Comparison of ENCODE assay signal across 9 mouse cellular contexts in the genomic region with DNA sequence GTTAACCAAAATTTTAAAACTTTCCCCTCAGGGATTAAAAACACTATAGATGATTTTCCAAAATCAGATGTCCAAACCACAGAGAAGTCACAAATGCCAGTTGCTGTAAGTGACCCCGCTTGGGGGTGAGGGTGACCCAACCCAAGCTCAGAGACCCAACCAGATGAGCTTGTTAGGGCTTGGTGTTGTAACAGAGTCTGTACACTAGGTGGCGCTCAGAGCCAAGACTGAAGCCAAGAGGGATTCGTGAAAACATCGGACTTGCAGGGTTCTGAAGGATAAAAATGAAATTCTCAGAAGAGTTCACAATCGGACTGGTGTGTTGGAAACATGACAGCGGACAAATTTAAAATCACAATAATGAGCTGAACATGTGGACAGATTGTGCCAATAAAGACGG. TPM values are rescaled to one million over a fixed set of nuclear protein-coding genes. Genes with fewer than 3 reads are reported as not detected.
DNase-seq lines count a peak whose midpoint lies in the region; ATAC-seq and TF ChIP-seq lines count a peak whose summit lies in the region.
"Had no signal": no experiment of that assay in that cellular context is flagged by ENCODE, and none has a peak within 500 bp of the region (broad histone marks: within the 10 kb centered on the region; RNA-seq: fewer than 3 reads in every experiment).

No protein-coding gene starts in this region.

- 20% methylated on average over 7 of the region's 7 CpGs for WGBS in midbrain, embryonic 11.5 days
- 15% methylated on average over 7 of the region's 7 CpGs for WGBS in midbrain, embryonic 16.5 days
- 15% methylated on average over 7 of the region's 7 CpGs for WGBS in forebrain, embryonic 16.5 days
- 10% methylated on average over 7 of the region's 7 CpGs for WGBS in limb, embryonic 14.5 days
- 18% methylated on average over 7 of the region's 7 CpGs for WGBS in thymus, adult 2 months

- H3K9me3 ChIP-seq in midbrain, embryonic 11.5 days (ENCODE audit: control insufficient read depth, low read length): no peaks in the 10 kb centered on the region
- no peaks in the 10 kb centered on the region for H3K9me3 ChIP-seq in midbrain, embryonic 16.5 days (replicated peaks; ENCODE audit: control insufficient read depth, low read length, poor library complexity, severe bottlenecking)
- no peaks in the 10 kb centered on the region for H3K9me3 ChIP-seq in forebrain, embryonic 16.5 days (ENCODE audit: control insufficient read depth, low read length)
- no peaks in the 10 kb centered on the region for H3K9me3 ChIP-seq in limb, embryonic 14.5 days (ENCODE audit: control insufficient read depth, low read length)
- H3K9me3 ChIP-seq: embryonic facial prominence, embryonic 12.5 days had no signal

- peaks cover 5% of the 10 kb centered on the region for H3K36me3 ChIP-seq in midbrain, embryonic 11.5 days (ENCODE audit: control insufficient read depth, insufficient read depth, low read length)
- peaks cover 8% of the 10 kb centered on the region for H3K36me3 ChIP-seq in midbrain, embryonic 16.5 days (ENCODE audit: control insufficient read depth, insufficient read depth, low read length)
- H3K36me3 ChIP-seq in forebrain, embryonic 16.5 days (ENCODE audit: control insufficient read depth, insufficient read depth): peaks cover 10% of the 10 kb centered on the region
- H3K36me3 ChIP-seq in limb, embryonic 14.5 days (ENCODE audit: control insufficient read depth, insufficient read depth, low read length): peaks cover 12% of the 10 kb centered on the region
- H3K36me3 ChIP-seq in thymus, adult 2 months (ENCODE audit: control insufficient read depth, insufficient read depth, low read length): no peaks in the 10 kb centered on the region

- no peak overlapping the region for H3K27ac ChIP-seq in midbrain, embryonic 11.5 days (ENCODE audit: low read depth, low read length)
- no peak overlapping the region for H3K27ac ChIP-seq in midbrain, embryonic 16.5 days (ENCODE audit: low read length)
- no peak overlapping the region for H3K27ac ChIP-seq in forebrain, embryonic 16.5 days (ENCODE audit: low read length)
- H3K27ac ChIP-seq in limb, embryonic 14.5 days (replicated peaks; ENCODE audit: low read depth, low read length): no peak overlapping the region
- no peak overlapping the region for H3K27ac ChIP-seq in thymus, adult 2 months (ENCODE audit: control insufficient read depth, insufficient read depth, low read length)
- H3K27ac ChIP-seq: embryonic facial prominence, embryonic 12.5 days had no signal

- DNase-seq in midbrain, embryonic 11.5 days (ENCODE audit: low spot score, missing footprints): peak; percentile 97
- peak; percentile 67 for DNase-seq in limb, embryonic 14.5 days (ENCODE audit: low spot score)
- DNase-seq in thymus, adult 2 months: peak; percentile 70

- no peak overlapping the region for H3K9ac ChIP-seq in midbrain, embryonic 11.5 days (ENCODE audit: low read length)
- H3K9ac ChIP-seq in midbrain, embryonic 16.5 days (ENCODE audit: low read depth, low read length): no peak overlapping the region
- no peak overlapping the region for H3K9ac ChIP-seq in forebrain, embryonic 16.5 days (replicated peaks; ENCODE audit: low read depth, low read length)
- no peak overlapping the region for H3K9ac ChIP-seq in limb, embryonic 14.5 days (ENCODE audit: low read depth, low read length, severe bottlenecking)
- H3K9ac ChIP-seq: embryonic facial prominence, embryonic 12.5 days had no signal

- ATAC-seq in midbrain, embryonic 11.5 days (ENCODE audit: low FRiP score): peak; percentile 69
- no peak; the same call in 1 of the 2 replicates for ATAC-seq in midbrain, embryonic 16.5 days
- peak; percentile 57; the same call in 1 of the 2 replicates for ATAC-seq in cerebellum, adult (ENCODE audit: insufficient number of reproducible peaks, low FRiP score, low TSS enrichment)
- 0 out of 2 replicates have a peak, but pooled peaks have one; percentile 50 for ATAC-seq in forebrain, embryonic 16.5 days
- peak; percentile 86 for ATAC-seq in inflammation-experienced regulatory T-cells, adult 6 months
- 0 out of 2 replicates have a peak, but pooled peaks have one; percentile 62 for ATAC-seq in limb, embryonic 14.5 days (ENCODE audit: low FRiP score, low read depth)
- ATAC-seq in neutrophil, adult 5-6 weeks (ENCODE audit: extremely low read depth, insufficient number of reproducible peaks, low FRiP score, poor library complexity, severe bottlenecking): peak; percentile 73

- no peak overlapping the region for H3K4me3 ChIP-seq in midbrain, embryonic 11.5 days (ENCODE audit: low read depth, low read length)
- H3K4me3 ChIP-seq in midbrain, embryonic 16.5 days (ENCODE audit: low read depth, low read length): no peak overlapping the region
- H3K4me3 ChIP-seq in forebrain, embryonic 16.5 days (replicated peaks; ENCODE audit: low read length): no peak overlapping the region
- no peak overlapping the region for H3K4me3 ChIP-seq in limb, embryonic 14.5 days (replicated peaks; ENCODE audit: low read length)
- H3K4me3 ChIP-seq in thymus, adult 2 months (ENCODE audit: control insufficient read depth, insufficient read depth, low read length): no peak overlapping the region
- H3K4me3 ChIP-seq: embryonic facial prominence, embryonic 12.5 days had no signal

- TF ChIP-seq CTCF in thymus, adult 2 months (IDR thresholded peaks at IDR 0.05; ENCODE audit: borderline replicate concordance, control insufficient read depth, extremely low read depth, insufficient read depth, low read length, poor library complexity): no peak

- H3K4me2 ChIP-seq in midbrain, embryonic 11.5 days: no peak overlapping the region
- no peak overlapping the region for H3K4me2 ChIP-seq in midbrain, embryonic 16.5 days (ENCODE audit: low read length)
- no peak overlapping the region for H3K4me2 ChIP-seq in forebrain, embryonic 16.5 days (ENCODE audit: low read length)
- H3K4me2 ChIP-seq in limb, embryonic 14.5 days (replicated peaks; ENCODE audit: low read depth, low read length, severe bottlenecking): no peak overlapping the region
- H3K4me2 ChIP-seq: embryonic facial prominence, embryonic 12.5 days had no signal

- no peaks in the 10 kb centered on the region for H3K4me1 ChIP-seq in midbrain, embryonic 11.5 days (ENCODE audit: control insufficient read depth, insufficient read depth, low read length)
- no peaks in the 10 kb centered on the region for H3K4me1 ChIP-seq in midbrain, embryonic 16.5 days (ENCODE audit: control insufficient read depth, insufficient read depth, low read length)
- no peaks in the 10 kb centered on the region for H3K4me1 ChIP-seq in forebrain, embryonic 16.5 days (replicated peaks; ENCODE audit: control insufficient read depth, insufficient read depth, low read length)
- no peaks in the 10 kb centered on the region for H3K4me1 ChIP-seq in limb, embryonic 14.5 days (ENCODE audit: control insufficient read depth, insufficient read depth, low read length)
- no peaks in the 10 kb centered on the region for H3K4me1 ChIP-seq in thymus, adult 2 months (replicated peaks; ENCODE audit: control insufficient read depth, insufficient read depth, low read length)
- H3K4me1 ChIP-seq: embryonic facial prominence, embryonic 12.5 days had no signal

- H3K27me3 ChIP-seq in midbrain, embryonic 11.5 days (ENCODE audit: control insufficient read depth, insufficient read depth, low read length): no peaks in the 10 kb centered on the region
- no peaks in the 10 kb centered on the region for H3K27me3 ChIP-seq in midbrain, embryonic 16.5 days (ENCODE audit: control insufficient read depth, insufficient read depth, low read depth, low read length)
- no peaks in the 10 kb centered on the region for H3K27me3 ChIP-seq in forebrain, embryonic 16.5 days (replicated peaks; ENCODE audit: control insufficient read depth, insufficient read depth, low read length)
- no peaks in the 10 kb centered on the region for H3K27me3 ChIP-seq in limb, embryonic 14.5 days (ENCODE audit: control insufficient read depth, insufficient read depth, low read length)
- H3K27me3 ChIP-seq in thymus, adult 2 months (ENCODE audit: control insufficient read depth, insufficient read depth, low read length): no peaks in the 10 kb centered on the region
- H3K27me3 ChIP-seq: embryonic facial prominence, embryonic 12.5 days had no signal

- 0 out of 2 replicates have a peak, but pooled peaks have one; percentile 15 for TF ChIP-seq POLR2A in limb, embryonic 14.5 days (IDR thresholded peaks at IDR 0.05; ENCODE audit: borderline replicate concordance, extremely low read depth, insufficient read depth, insufficient read length)
- no peak for TF ChIP-seq POLR2A in thymus, adult 2 months (IDR thresholded peaks at IDR 0.05; ENCODE audit: control insufficient read depth, extremely low read depth, insufficient read depth, low read length, poor library complexity)

RNA-seq across cellular contexts. Expression of a gene that starts 18.0 kb away (rescaled TPM):
- polyA plus RNA-seq in midbrain, embryonic 11.5 days (2014; fragmentation: Nextera tagmentation; extraction: Ambion mirVana): 152 and 155 TPM in 2 replicates
- 300 and 325 TPM in 2 replicates for polyA plus RNA-seq in midbrain, embryonic 16.5 days (2015; fragmentation: Nextera tagmentation; extraction: Ambion mirVana)
- 242 and 252 TPM in 2 replicates for polyA plus RNA-seq in forebrain, embryonic 16.5 days (2015; fragmentation: Nextera tagmentation; extraction: Ambion mirVana)
- polyA plus RNA-seq in inflammation-experienced regulatory T-cells, adult 6 months (2017; shearing (Covaris generic)): 10 to 100 TPM; 31.9 to 59.6 (median 36.2) TPM
- polyA plus RNA-seq in limb, embryonic 14.5 days (2012; rRNA removed): 25.0 and 35.7 TPM in 2 replicates
- polyA plus RNA-seq in limb, embryonic 14.5 days (2014; fragmentation: Nextera tagmentation; extraction: Ambion mirVana): 79.1 and 80.0 TPM in 2 replicates
- 3.3 and 4.7 TPM in 2 replicates for total RNA-seq in neutrophil, adult 5-6 weeks (2017)
- polyA plus RNA-seq in thymus, adult 2 months (2012; rRNA removed): 34.2 and 35.1 TPM in 2 replicates

RNA-seq across cellular contexts. Expression of a gene that starts 20.8 kb away (rescaled TPM):
- 24.8 and 24.9 TPM in 2 replicates for polyA plus RNA-seq in midbrain, embryonic 11.5 days (2014; fragmentation: Nextera tagmentation; extraction: Ambion mirVana)
- polyA plus RNA-seq in midbrain, embryonic 16.5 days (2015; fragmentation: Nextera tagmentation; extraction: Ambion mirVana): 16.5 and 19.3 TPM in 2 replicates
- polyA plus RNA-seq in forebrain, embryonic 16.5 days (2015; fragmentation: Nextera tagmentation; extraction: Ambion mirVana): 18.8 and 20.1 TPM in 2 replicates
- polyA plus RNA-seq in inflammation-experienced regulatory T-cells, adult 6 months (2017; shearing (Covaris generic)): 1 to 10 TPM; 3.3 to 5.9 (median 5.4) TPM
- polyA plus RNA-seq in limb, embryonic 14.5 days (2012; rRNA removed): 8.6 and 8.8 TPM in 2 replicates
- 11.9 and 13.3 TPM in 2 replicates for polyA plus RNA-seq in limb, embryonic 14.5 days (2014; fragmentation: Nextera tagmentation; extraction: Ambion mirVana)
- total RNA-seq in neutrophil, adult 5-6 weeks (2017): 39.9 and 41.0 TPM in 2 replicates
- polyA plus RNA-seq in thymus, adult 2 months (2012; rRNA removed): 9.8 and 14.4 TPM in 2 replicates

RNA-seq across cellular contexts. Expression of a gene that starts 41.7 kb away (rescaled TPM):
- polyA plus RNA-seq in midbrain, embryonic 11.5 days (2014; fragmentation: Nextera tagmentation; extraction: Ambion mirVana): 176 and 184 TPM in 2 replicates
- 187 and 193 TPM in 2 replicates for polyA plus RNA-seq in midbrain, embryonic 16.5 days (2015; fragmentation: Nextera tagmentation; extraction: Ambion mirVana)
- 186 and 198 TPM in 2 replicates for polyA plus RNA-seq in forebrain, embryonic 16.5 days (2015; fragmentation: Nextera tagmentation; extraction: Ambion mirVana)
- polyA plus RNA-seq in inflammation-experienced regulatory T-cells, adult 6 months (2017; shearing (Covaris generic)): 10 to 100 TPM; 17.3 to 22.4 (median 21.3) TPM
- 89.5 and 103 TPM in 2 replicates for polyA plus RNA-seq in limb, embryonic 14.5 days (2012; rRNA removed)
- 76.3 and 82.0 TPM in 2 replicates for polyA plus RNA-seq in limb, embryonic 14.5 days (2014; fragmentation: Nextera tagmentation; extraction: Ambion mirVana)
- 60.8 and 66.4 TPM in 2 replicates for total RNA-seq in neutrophil, adult 5-6 weeks (2017)
- 87.8 and 90.4 TPM in 2 replicates for polyA plus RNA-seq in thymus, adult 2 months (2012; rRNA removed)
